12 mouse cellular contexts compared by ENCODE assay signal in the genomic region with DNA sequence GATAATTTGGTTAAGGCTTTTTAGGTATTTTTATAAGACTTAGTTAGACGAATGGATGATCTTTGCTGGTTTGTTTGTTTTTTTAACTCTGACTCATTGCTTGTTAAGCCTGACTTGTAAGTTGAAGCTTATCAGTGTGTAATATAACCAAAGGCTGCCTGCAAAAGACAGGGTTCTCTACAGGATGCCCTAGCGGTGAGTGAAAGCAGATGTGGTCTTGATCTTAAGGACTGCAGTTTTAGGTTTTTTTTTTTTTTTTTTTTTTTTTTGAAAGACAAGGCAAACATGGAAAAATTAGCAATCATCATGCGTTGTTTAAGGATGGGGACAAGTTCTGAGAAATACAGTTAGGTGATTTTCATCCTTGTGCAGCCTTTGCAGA. TPM values are rescaled to one million over a fixed set of nuclear protein-coding genes. Genes with fewer than 3 reads are reported as not detected.
DNase-seq lines count a peak whose midpoint lies in the region; ATAC-seq and TF ChIP-seq lines count a peak whose summit lies in the region.
"Had no signal": no experiment of that assay in that cellular context is flagged by ENCODE, and none has a peak within 500 bp of the region (broad histone marks: within the 10 kb centered on the region; RNA-seq: fewer than 3 reads in every experiment).

No protein-coding gene starts in this region.

- H3K4me2 ChIP-seq in heart, embryonic 13.5 days, result peak overlapping the region; percentile 82
- peak overlapping the region; percentile 76; the same call in 1 of the 2 replicates for H3K4me2 ChIP-seq in limb, embryonic 12.5 days
- H3K4me2 ChIP-seq in stomach, postnatal 0 days (replicated peaks; ENCODE audit: low read depth), result no peak overlapping the region

- peaks cover 52% of the 10 kb centered on the region for H3K4me1 ChIP-seq in heart, embryonic 13.5 days
- H3K4me1 ChIP-seq in limb, embryonic 12.5 days (replicated peaks), result peaks cover 10% of the 10 kb centered on the region
- H3K4me1 ChIP-seq in stomach, postnatal 0 days (replicated peaks; ENCODE audit: control insufficient read depth, insufficient read depth), result no peaks in the 10 kb centered on the region
- peaks cover 13% of the 10 kb centered on the region; the same call in 1 of the 2 replicates for H3K4me1 ChIP-seq in cerebellum, adult 2 months (ENCODE audit: control insufficient read depth, insufficient read depth, low read length)

- peak overlapping the region; percentile 98; the same call in 1 of the 2 replicates for H3K4me3 ChIP-seq in heart, embryonic 13.5 days
- H3K4me3 ChIP-seq in limb, embryonic 12.5 days (replicated peaks), result no peak overlapping the region
- no peak overlapping the region for H3K4me3 ChIP-seq in stomach, postnatal 0 days (ENCODE audit: low read depth, low read length)
- no peak overlapping the region for H3K4me3 ChIP-seq in cerebellum, adult 2 months (replicated peaks; ENCODE audit: insufficient read depth, low read depth, low read length)

- H3K27me3 ChIP-seq in heart, embryonic 13.5 days (replicated peaks), result no peaks in the 10 kb centered on the region
- no peaks in the 10 kb centered on the region for H3K27me3 ChIP-seq in limb, embryonic 12.5 days
- H3K27me3 ChIP-seq in stomach, postnatal 0 days (ENCODE audit: control insufficient read depth, insufficient read depth, low read length), result no peaks in the 10 kb centered on the region
- H3K27me3 ChIP-seq in cerebellum, adult 2 months (ENCODE audit: control insufficient read depth, insufficient read depth, low read length), result no peaks in the 10 kb centered on the region

- DNase-seq in heart, postnatal 4 days, result no peak
- peak; percentile 57 for DNase-seq in thymus, postnatal 0 days (ENCODE audit: low spot score)
- DNase-seq in thymus, postnatal 36 days, result no peak
- no peak for DNase-seq in stomach, postnatal 0 days (ENCODE audit: low spot score)
- no peak for DNase-seq in cerebellum, adult 2 months
- no peak for DNase-seq in c-Kit-positive CD71-positive TER-119-positive erythroid progenitor cells, embryonic 14.5 days (ENCODE audit: low spot score)
- DNase-seq: cerebellum, postnatal 14 days; kidney, adult 11 months; lung, postnatal 10 days had no signal

- TF ChIP-seq EP300 in stomach, postnatal 0 days (optimal IDR thresholded peaks at IDR 0.05), result no peak

- H3K9ac ChIP-seq in heart, embryonic 13.5 days, result 0 out of 2 replicates have a peak overlapping the region, but pooled peaks have one; percentile 14
- no peak overlapping the region for H3K9ac ChIP-seq in limb, embryonic 12.5 days (replicated peaks)
- H3K9ac ChIP-seq in stomach, postnatal 0 days (ENCODE audit: low read length), result no peak overlapping the region

- H3K9me3 ChIP-seq in heart, embryonic 13.5 days, result no peaks in the 10 kb centered on the region
- no peaks in the 10 kb centered on the region for H3K9me3 ChIP-seq in limb, embryonic 12.5 days
- H3K9me3 ChIP-seq in stomach, postnatal 0 days (ENCODE audit: control insufficient read depth, low read length), result no peaks in the 10 kb centered on the region
- H3K9me3 ChIP-seq: G1E had no signal

- TF ChIP-seq CTCF in stomach, postnatal 0 days (IDR thresholded peaks at IDR 0.05; ENCODE audit: low read depth), result peak; percentile 55
- no peak for TF ChIP-seq CTCF in cerebellum, adult 2 months (IDR thresholded peaks at IDR 0.05; ENCODE audit: borderline replicate concordance, insufficient read depth, low read depth, low read length)

- TF ChIP-seq POLR2A in cerebellum, adult 2 months (IDR thresholded peaks at IDR 0.05; ENCODE audit: borderline replicate concordance, insufficient read depth, low read length), result no peak

- peaks cover 12% of the 10 kb centered on the region for H3K36me3 ChIP-seq in heart, embryonic 13.5 days
- H3K36me3 ChIP-seq in limb, embryonic 12.5 days, result peaks cover 3% of the 10 kb centered on the region; the same call in 1 of the 2 replicates
- H3K36me3 ChIP-seq in stomach, postnatal 0 days (ENCODE audit: control insufficient read depth, insufficient read depth, low read length), result no peaks in the 10 kb centered on the region

- 44% methylated on average over 3 of the region's 3 CpGs for WGBS in heart, embryonic 13.5 days
- WGBS in limb, embryonic 12.5 days, result 36% methylated on average over 3 of the region's 3 CpGs
- 29% methylated on average over 3 of the region's 3 CpGs for WGBS in stomach, postnatal 0 days
- WGBS in cerebellum, adult 2 months, result 76% methylated on average over 3 of the region's 3 CpGs

- H3K27ac ChIP-seq in heart, embryonic 13.5 days (replicated peaks), result no peak overlapping the region
- H3K27ac ChIP-seq in limb, embryonic 12.5 days, result no peak overlapping the region
- H3K27ac ChIP-seq in stomach, postnatal 0 days (replicated peaks), result no peak overlapping the region
- H3K27ac ChIP-seq in cerebellum, adult 2 months (ENCODE audit: insufficient read depth, low read length), result no peak overlapping the region

- ATAC-seq in heart, embryonic 13.5 days (ENCODE audit: extremely low read depth, insufficient number of reproducible peaks, low FRiP score, low TSS enrichment), result no peak
- no peak for ATAC-seq in limb, embryonic 12.5 days (ENCODE audit: insufficient number of reproducible peaks, insufficient read depth, low FRiP score, low TSS enrichment, low read depth)
- ATAC-seq in stomach, postnatal 0 days (ENCODE audit: low FRiP score, low TSS enrichment), result no peak

RNA-seq across cellular contexts. Expression of a gene that starts 1.9 kb away (rescaled TPM):
- 36.9 and 44.8 TPM in 2 replicates for polyA plus RNA-seq in heart, embryonic 13.5 days (2015; fragmentation: Nextera tagmentation; extraction: Ambion mirVana)
- total RNA-seq in heart, postnatal 4 days (2021), result 10 to 100 TPM; 25.3 to 25.6 TPM
- 65.9 and 73.2 TPM in 2 replicates for polyA plus RNA-seq in thymus, postnatal 0 days (2015; fragmentation: Nextera tagmentation; extraction: Ambion mirVana)
- 64.4 and 66.0 TPM in 2 replicates for polyA plus RNA-seq in limb, embryonic 12.5 days (2016; fragmentation: Nextera tagmentation; extraction: Ambion mirVana)
- polyA plus RNA-seq in stomach, postnatal 0 days (2015; fragmentation: Nextera tagmentation; extraction: Ambion mirVana), result 27.3 and 28.7 TPM in 2 replicates
- 57.0 and 58.8 TPM in 2 replicates for polyA plus RNA-seq in cerebellum, adult 2 months (2012; rRNA removed)

RNA-seq across cellular contexts. Expression of a gene that starts 2.0 kb away (rescaled TPM):
- 25.2 and 29.3 TPM in 2 replicates for polyA plus RNA-seq in heart, embryonic 13.5 days (2015; fragmentation: Nextera tagmentation; extraction: Ambion mirVana)
- total RNA-seq in heart, postnatal 4 days (2021), result 10 to 100 TPM; 26.1 to 27.3 TPM
- 31.8 and 34.5 TPM in 2 replicates for polyA plus RNA-seq in thymus, postnatal 0 days (2015; fragmentation: Nextera tagmentation; extraction: Ambion mirVana)
- 38.9 and 40.5 TPM in 2 replicates for polyA plus RNA-seq in limb, embryonic 12.5 days (2016; fragmentation: Nextera tagmentation; extraction: Ambion mirVana)
- 19.4 and 20.3 TPM in 2 replicates for polyA plus RNA-seq in stomach, postnatal 0 days (2015; fragmentation: Nextera tagmentation; extraction: Ambion mirVana)
- polyA plus RNA-seq in cerebellum, adult 2 months (2012; rRNA removed), result 42.9 and 47.1 TPM in 2 replicates

RNA-seq across cellular contexts. Expression of a gene that starts 21.0 kb away (rescaled TPM):
- 7.1 and 7.2 TPM in 2 replicates for polyA plus RNA-seq in heart, embryonic 13.5 days (2015; fragmentation: Nextera tagmentation; extraction: Ambion mirVana)
- total RNA-seq in heart, postnatal 4 days (2021), result 1 to 10 TPM; 3.5 to 3.6 TPM
- polyA plus RNA-seq in thymus, postnatal 0 days (2015; fragmentation: Nextera tagmentation; extraction: Ambion mirVana), result 19.5 and 20.7 TPM in 2 replicates
- 13.5 and 13.7 TPM in 2 replicates for polyA plus RNA-seq in limb, embryonic 12.5 days (2016; fragmentation: Nextera tagmentation; extraction: Ambion mirVana)
- 7.5 and 8.2 TPM in 2 replicates for polyA plus RNA-seq in stomach, postnatal 0 days (2015; fragmentation: Nextera tagmentation; extraction: Ambion mirVana)
- polyA plus RNA-seq in cerebellum, adult 2 months (2012; rRNA removed), result 11.8 and 14.3 TPM in 2 replicates

RNA-seq across cellular contexts. Expression of a gene that starts 33.2 kb away (rescaled TPM):
- polyA plus RNA-seq in heart, embryonic 13.5 days (2015; fragmentation: Nextera tagmentation; extraction: Ambion mirVana), result 36.0 and 37.7 TPM in 2 replicates
- 10 to 100 TPM; 23.6 to 27.3 TPM for total RNA-seq in heart, postnatal 4 days (2021)
- polyA plus RNA-seq in thymus, postnatal 0 days (2015; fragmentation: Nextera tagmentation; extraction: Ambion mirVana), result 11.9 and 12.3 TPM in 2 replicates
- 70.2 and 70.8 TPM in 2 replicates for polyA plus RNA-seq in limb, embryonic 12.5 days (2016; fragmentation: Nextera tagmentation; extraction: Ambion mirVana)
- polyA plus RNA-seq in stomach, postnatal 0 days (2015; fragmentation: Nextera tagmentation; extraction: Ambion mirVana), result 23.4 and 27.1 TPM in 2 replicates
- 38.6 and 41.9 TPM in 2 replicates for polyA plus RNA-seq in cerebellum, adult 2 months (2012; rRNA removed)

RNA-seq across cellular contexts. Expression of a gene that starts 59.5 kb away (rescaled TPM):
- 0.09 and 0.33 TPM in 2 replicates for polyA plus RNA-seq in heart, embryonic 13.5 days (2015; fragmentation: Nextera tagmentation; extraction: Ambion mirVana)
- under 1 TPM; 0.14 to 0.19 TPM for total RNA-seq in heart, postnatal 4 days (2021)
- polyA plus RNA-seq in thymus, postnatal 0 days (2015; fragmentation: Nextera tagmentation; extraction: Ambion mirVana), result 1.5 and 1.9 TPM in 2 replicates
- 0.69 and 0.85 TPM in 2 replicates for polyA plus RNA-seq in limb, embryonic 12.5 days (2016; fragmentation: Nextera tagmentation; extraction: Ambion mirVana)
- 5.5 and 6.2 TPM in 2 replicates for polyA plus RNA-seq in stomach, postnatal 0 days (2015; fragmentation: Nextera tagmentation; extraction: Ambion mirVana)
- polyA plus RNA-seq in cerebellum, adult 2 months (2012; rRNA removed), result 9.4 and 11.6 TPM in 2 replicates
- total RNA-seq: G1E had no signal
- polyA plus RNA-seq: G1E had no signal
